Mouse (Mus musculus): ENCODE data around the gene Plbd1. TPM values are rescaled to one million over a fixed set of nuclear protein-coding genes. Genes with fewer than 3 reads are reported as not detected.

Gene Plbd1
- total RNA-seq, 2 experiments from 2014 or later, result 0.27 TPM; not detected in 1

Other genes starting within 250 kb of the Plbd1 start
- not detected for gene E330021D16Rik, start 246.4 kb downstream of the Plbd1 start, total RNA-seq (2021)
- gene Atf7ip, start 155.8 kb downstream of the Plbd1 start, total RNA-seq (2021), result 100 to 1,000 TPM; 105 to 131 TPM
- under 1 TPM; 0.56 to 0.79 TPM for gene Gucy2c, start 119.8 kb upstream of the Plbd1 start, total RNA-seq (2021)
- 10 to 100 TPM; 11.6 to 12.4 TPM for gene Hist4h4, start 142.5 kb upstream of the Plbd1 start, total RNA-seq (2021)
- 10 to 100 TPM; 80.0 to 81.9 TPM for gene H2afj, start 146.3 kb upstream of the Plbd1 start, total RNA-seq (2021)
- 1 to 10 TPM; 2.0 to 3.0 TPM for gene BC049715, start 165.7 kb upstream of the Plbd1 start, total RNA-seq (2021)
- gene Wbp11, start 166.3 kb upstream of the Plbd1 start, total RNA-seq (2021), result 100 to 1,000 TPM; 138 to 141 TPM
- 10 to 100 TPM in 1 of 2 experiments, 1 to 10 TPM in 1; 5.2 to 10.5 TPM for gene Smco3, start 173.5 kb upstream of the Plbd1 start, total RNA-seq (2021)
- gene Art4, start 195.8 kb upstream of the Plbd1 start, total RNA-seq (2021), result not detected
- 10 to 100 TPM; 18.6 to 25.4 TPM for gene Mgp, start 213.9 kb upstream of the Plbd1 start, total RNA-seq (2021)